Mouse (Mus musculus): ENCODE data around the gene Dpm1. TPM values are rescaled to one million over a fixed set of nuclear protein-coding genes. Genes with fewer than 3 reads are reported as not detected.

Dpm1 gene
- polyA plus RNA-seq, 1 experiment from 2014 or later: 55.1 TPM

- Histone ChIP-seq H3K9ac (replicated peaks; ENCODE audit: low read depth, low read length) (no peak overlapping the region), H3K4me3 (ENCODE audit: low read depth, low read length) (no peak overlapping the region), H3K4me1 (ENCODE audit: control insufficient read depth, insufficient read depth, low read length) (peaks cover 24% of the 10 kb centered on the region), H3K27ac (ENCODE audit: low read depth, low read length) (no peak overlapping the region), H3K36me3 (ENCODE audit: control insufficient read depth, insufficient read depth, low read length) (no peaks in the 10 kb centered on the region), H3K4me2 (ENCODE audit: low read depth, low read length) (no peak overlapping the region), H3K9me3 (ENCODE audit: control insufficient read depth, low read length) (no peaks in the 10 kb centered on the region), H3K27me3 (ENCODE audit: control insufficient read depth, insufficient read depth, low read length) (no peaks in the 10 kb centered on the region)
- no peak for ATAC-seq (ENCODE audit: low read depth)
- 96% methylated on average over 5 of the region's 5 CpGs for WGBS
These were observed 2.9 kb upstream of the Dpm1 start for GRCm38 (mm10) chr2:168233286-168233685.

GRCm38 (mm10) chr2:168231471-168231829, 1.1 kb upstream of the Dpm1 start:
- no peak overlapping the region for H3K27ac ChIP-seq (ENCODE audit: low read depth, low read length)
- peak overlapping the region; percentile 99 for H3K4me2 ChIP-seq (ENCODE audit: low read depth, low read length)
- no peaks in the 10 kb centered on the region for H3K27me3 ChIP-seq (ENCODE audit: control insufficient read depth, insufficient read depth, low read length)
- H3K9ac ChIP-seq (replicated peaks; ENCODE audit: low read depth, low read length): peak overlapping the region; percentile 90; the same call in 1 of the 2 replicates
- H3K36me3 ChIP-seq (ENCODE audit: control insufficient read depth, insufficient read depth, low read length): no peaks in the 10 kb centered on the region
- peak overlapping the region; percentile 99 for H3K4me3 ChIP-seq (ENCODE audit: low read depth, low read length)
- ATAC-seq (ENCODE audit: low read depth): 0 out of 2 replicates have a peak, but pooled peaks have one; percentile 3
- peaks cover 24% of the 10 kb centered on the region for H3K4me1 ChIP-seq (ENCODE audit: control insufficient read depth, insufficient read depth, low read length)
- WGBS: 63% methylated on average over 33 of the region's 33 CpGs
- no peaks in the 10 kb centered on the region for H3K9me3 ChIP-seq (ENCODE audit: control insufficient read depth, low read length)

- WGBS: 4% methylated on average over 79 of the region's 105 CpGs
- no peaks in the 10 kb centered on the region for H3K9me3 ChIP-seq (ENCODE audit: control insufficient read depth, low read length)
- H3K27me3 ChIP-seq (ENCODE audit: control insufficient read depth, insufficient read depth, low read length): no peaks in the 10 kb centered on the region
- peak overlapping the region; percentile 90 for H3K9ac ChIP-seq (replicated peaks; ENCODE audit: low read depth, low read length)
- H3K36me3 ChIP-seq (ENCODE audit: control insufficient read depth, insufficient read depth, low read length): peaks cover 4% of the 10 kb centered on the region; the same call in 1 of the 2 replicates
- peak overlapping the region; percentile 99 for H3K4me3 ChIP-seq (ENCODE audit: low read depth, low read length)
- peak; percentile 68 for ATAC-seq (ENCODE audit: low read depth)
- peak overlapping the region; percentile 99 for H3K4me2 ChIP-seq (ENCODE audit: low read depth, low read length)
- peak overlapping the region; percentile 95 for H3K27ac ChIP-seq (ENCODE audit: low read depth, low read length)
- H3K4me1 ChIP-seq (ENCODE audit: control insufficient read depth, insufficient read depth, low read length): peaks cover 24% of the 10 kb centered on the region
These were observed 531 bp upstream of the Dpm1 start for GRCm38 (mm10) chr2:168230773-168231470.

- 0 out of 2 replicates have a peak, but pooled peaks have one; percentile 3 for ATAC-seq (ENCODE audit: low read depth)
- Histone ChIP-seq H3K9ac (replicated peaks; ENCODE audit: low read depth, low read length) (peak overlapping the region; percentile 90), H3K9me3 (ENCODE audit: control insufficient read depth, low read length) (no peaks in the 10 kb centered on the region), H3K27me3 (ENCODE audit: control insufficient read depth, insufficient read depth, low read length) (no peaks in the 10 kb centered on the region), H3K4me1 (ENCODE audit: control insufficient read depth, insufficient read depth, low read length) (peaks cover 24% of the 10 kb centered on the region), H3K36me3 (ENCODE audit: control insufficient read depth, insufficient read depth, low read length) (peaks cover 18% of the 10 kb centered on the region), H3K4me2 (ENCODE audit: low read depth, low read length) (peak overlapping the region; percentile 99), H3K27ac (ENCODE audit: low read depth, low read length) (peak overlapping the region; percentile 95), H3K4me3 (ENCODE audit: low read depth, low read length) (peak overlapping the region; percentile 99)
- 20% methylated on average over 41 of the region's 41 CpGs for WGBS
These were observed 1.0 kb downstream of the Dpm1 start for GRCm38 (mm10) chr2:168229116-168230025.

- Histone ChIP-seq H3K9ac (replicated peaks; ENCODE audit: low read depth, low read length) (no peak overlapping the region), H3K27me3 (ENCODE audit: control insufficient read depth, insufficient read depth, low read length) (no peaks in the 10 kb centered on the region), H3K36me3 (ENCODE audit: control insufficient read depth, insufficient read depth, low read length) (peaks cover 57% of the 10 kb centered on the region), H3K9me3 (ENCODE audit: control insufficient read depth, low read length) (no peaks in the 10 kb centered on the region), H3K4me1 (ENCODE audit: control insufficient read depth, insufficient read depth, low read length) (no peaks in the 10 kb centered on the region; the same call in 1 of the 2 replicates), H3K4me3 (ENCODE audit: low read depth, low read length) (no peak overlapping the region), H3K4me2 (ENCODE audit: low read depth, low read length) (no peak overlapping the region), H3K27ac (ENCODE audit: low read depth, low read length) (no peak overlapping the region)
- ATAC-seq (ENCODE audit: low read depth): no peak
- WGBS: 90% methylated on average over 6 of the region's 6 CpGs
These were observed 7.1 kb downstream of the Dpm1 start for GRCm38 (mm10) chr2:168223326-168223725.

- no peak overlapping the region for H3K4me3 ChIP-seq (ENCODE audit: low read depth, low read length)
- H3K36me3 ChIP-seq (ENCODE audit: control insufficient read depth, insufficient read depth, low read length): peaks cover 34% of the 10 kb centered on the region
- no peaks in the 10 kb centered on the region for H3K27me3 ChIP-seq (ENCODE audit: control insufficient read depth, insufficient read depth, low read length)
- no peak overlapping the region for H3K9ac ChIP-seq (replicated peaks; ENCODE audit: low read depth, low read length)
- WGBS: 37% methylated on average over 5 of the region's 5 CpGs
- no peaks in the 10 kb centered on the region for H3K9me3 ChIP-seq (ENCODE audit: control insufficient read depth, low read length)
- no peak overlapping the region for H3K27ac ChIP-seq (ENCODE audit: low read depth, low read length)
- no peaks in the 10 kb centered on the region for H3K4me1 ChIP-seq (ENCODE audit: control insufficient read depth, insufficient read depth, low read length)
- ATAC-seq (ENCODE audit: low read depth): no peak
- H3K4me2 ChIP-seq (ENCODE audit: low read depth, low read length): no peak overlapping the region
These were observed 16.5 kb downstream of the Dpm1 start for GRCm38 (mm10) chr2:168213788-168214397.

GRCm38 (mm10) chr2:168207883-168208282, 22.5 kb downstream of the Dpm1 start:
- Histone ChIP-seq H3K9me3 (ENCODE audit: control insufficient read depth, low read length) (no peaks in the 10 kb centered on the region), H3K27me3 (ENCODE audit: control insufficient read depth, insufficient read depth, low read length) (no peaks in the 10 kb centered on the region), H3K4me1 (ENCODE audit: control insufficient read depth, insufficient read depth, low read length) (peaks cover 7% of the 10 kb centered on the region; the same call in 1 of the 2 replicates), H3K9ac (replicated peaks; ENCODE audit: low read depth, low read length) (no peak overlapping the region), H3K4me2 (ENCODE audit: low read depth, low read length) (no peak overlapping the region), H3K4me3 (ENCODE audit: low read depth, low read length) (peak overlapping the region; percentile 97; the same call in 1 of the 2 replicates), H3K36me3 (ENCODE audit: control insufficient read depth, insufficient read depth, low read length) (peaks cover 14% of the 10 kb centered on the region), H3K27ac (ENCODE audit: low read depth, low read length) (peak overlapping the region; percentile 100)
- WGBS: 92% methylated on average over 3 of the region's 3 CpGs
- ATAC-seq (ENCODE audit: low read depth): no peak

GRCm38 (mm10) chr2:168206725-168207644, 23.4 kb downstream of the Dpm1 start, which contains the start of gene Adnp:
Gene Adnp, minus strand, starts transcription at chr2:168207112.
- Histone ChIP-seq H3K9ac (replicated peaks; ENCODE audit: low read depth, low read length) (peak within 1 kb of the TSS; percentile 100), H3K36me3 (ENCODE audit: control insufficient read depth, insufficient read depth, low read length) (peaks cover 5% of the 10 kb centered on the region; the same call in 1 of the 2 replicates), H3K9me3 (ENCODE audit: control insufficient read depth, low read length) (no peaks in the 10 kb centered on the region), H3K4me3 (ENCODE audit: low read depth, low read length) (peak within 1 kb of the TSS; percentile 97), H3K27me3 (ENCODE audit: control insufficient read depth, insufficient read depth, low read length) (no peaks in the 10 kb centered on the region), H3K4me2 (ENCODE audit: low read depth, low read length) (peak within 1 kb of the TSS; percentile 58), H3K4me1 (ENCODE audit: control insufficient read depth, insufficient read depth, low read length) (peaks cover 9% of the 10 kb centered on the region; the same call in 1 of the 2 replicates), H3K27ac (ENCODE audit: low read depth, low read length) (peak within 1 kb of the TSS; percentile 100)
- peak; percentile 87 for ATAC-seq (ENCODE audit: low read depth)
- 1% methylated on average over 34 of the region's 89 CpGs for WGBS
